Mouse (Mus musculus): ENCODE results near the gene Cenpa. TPM values are rescaled to one million over a fixed set of nuclear protein-coding genes. Genes with fewer than 3 reads are reported as not detected.

Cenpa gene
- polyA plus RNA-seq, 1 experiment from 2014 or later: 175 TPM

DNA sequence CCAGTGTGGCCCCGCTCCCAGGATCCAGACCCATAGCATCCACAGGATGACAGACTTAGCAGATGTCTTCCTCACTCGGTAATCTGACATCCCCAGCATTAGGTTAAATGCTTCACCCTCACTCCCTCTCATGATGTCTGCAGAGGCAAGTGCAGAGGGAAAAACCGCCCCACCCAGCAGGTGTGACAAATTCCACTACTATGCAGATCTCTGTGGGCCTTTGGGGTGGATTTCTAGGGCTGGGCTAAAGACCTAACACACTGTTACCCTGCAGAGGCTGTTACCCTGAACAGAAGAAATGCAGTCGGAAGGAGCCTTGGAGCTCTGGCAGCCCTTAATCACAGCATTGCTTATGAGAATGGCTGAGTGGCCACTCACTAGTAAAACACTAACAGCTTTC is 7.5 kb upstream of the Cenpa start:
- H3K27me3 ChIP-seq (ENCODE audit: insufficient read depth, low read length): no peaks in the 10 kb centered on the region
- H3K4me1 ChIP-seq (replicated peaks; ENCODE audit: insufficient read depth, low read length): no peaks in the 10 kb centered on the region
- 0 out of 2 replicates have a peak, but pooled peaks cover 22% of the 10 kb centered on the region for H3K36me3 ChIP-seq (ENCODE audit: insufficient read depth, low read length)
- H3K27ac ChIP-seq: no peak overlapping the region
- no peak for ATAC-seq (replicated peaks; ENCODE audit: low FRiP score, low read depth)
- 81% methylated on average over 4 of the region's 4 CpGs for WGBS
- no peak for TF ChIP-seq CTCF (IDR thresholded peaks at IDR 0.05; ENCODE audit: low read depth)
- no peak for DNase-seq (ENCODE audit: low spot score)
- no peak overlapping the region for H3K4me2 ChIP-seq (ENCODE audit: low read length)
- no peak overlapping the region for H3K9ac ChIP-seq (ENCODE audit: low read depth, low read length)
- no peaks in the 10 kb centered on the region for H3K9me3 ChIP-seq (replicated peaks; ENCODE audit: low read length)
- H3K4me3 ChIP-seq (replicated peaks; ENCODE audit: low read depth, low read length): no peak overlapping the region

DNA sequence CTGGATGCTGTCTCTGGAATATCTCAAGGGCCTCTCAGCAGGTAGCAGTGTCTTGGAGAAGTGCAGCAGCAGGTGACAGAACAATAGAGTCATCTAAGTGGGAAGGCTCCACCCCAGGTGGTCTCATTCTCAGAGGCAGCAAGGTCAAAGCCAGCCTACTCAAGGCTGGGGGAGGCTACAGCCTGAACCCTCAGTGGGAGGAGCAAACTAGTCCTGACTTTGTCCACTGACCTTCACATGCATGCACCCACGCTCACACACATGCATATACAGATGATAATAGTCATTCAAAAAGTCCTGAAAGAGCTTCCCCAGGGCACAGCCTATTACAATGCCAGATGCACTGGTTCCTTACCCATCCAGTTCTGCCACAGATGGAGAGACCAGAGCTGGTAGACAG is 6.3 kb upstream of the Cenpa start:
- Histone ChIP-seq H3K4me3 (replicated peaks; ENCODE audit: low read depth, low read length) (no peak overlapping the region), H3K9ac (ENCODE audit: low read depth, low read length) (no peak overlapping the region), H3K27me3 (ENCODE audit: insufficient read depth, low read length) (no peaks in the 10 kb centered on the region), H3K36me3 (ENCODE audit: insufficient read depth, low read length) (0 out of 2 replicates have a peak, but pooled peaks cover 17% of the 10 kb centered on the region), H3K27ac (no peak overlapping the region), H3K4me1 (replicated peaks; ENCODE audit: insufficient read depth, low read length) (no peaks in the 10 kb centered on the region), H3K4me2 (ENCODE audit: low read length) (no peak overlapping the region), H3K9me3 (replicated peaks; ENCODE audit: low read length) (no peaks in the 10 kb centered on the region)
- 73% methylated on average over 1 of the region's 1 CpGs for WGBS
- DNase-seq (ENCODE audit: low spot score): no peak
- no peak for ATAC-seq (replicated peaks; ENCODE audit: low FRiP score, low read depth)
- TF ChIP-seq CTCF (IDR thresholded peaks at IDR 0.05; ENCODE audit: low read depth): no peak

DNA sequence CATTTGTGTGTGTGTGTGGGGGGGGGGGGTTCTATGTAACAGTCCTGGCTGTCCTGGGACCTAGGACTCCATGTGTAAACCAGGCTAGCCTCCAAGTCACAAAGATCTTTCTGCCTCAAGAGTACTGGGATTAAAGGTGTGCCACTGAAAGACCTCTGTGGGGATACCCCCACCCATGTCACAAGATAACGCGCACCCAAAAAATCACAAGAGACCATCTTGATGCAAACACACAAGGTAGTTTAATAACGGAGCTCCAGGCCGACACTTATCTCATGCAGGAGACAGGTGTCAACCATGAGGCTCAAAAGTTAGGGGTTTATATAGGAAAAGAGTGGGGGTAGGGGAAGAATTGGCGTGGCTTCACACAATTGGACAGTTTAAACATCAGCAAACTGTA is 5.8 kb upstream of the Cenpa start:
- DNase-seq (ENCODE audit: low spot score) (no peak), ATAC-seq (replicated peaks; ENCODE audit: low FRiP score, low read depth) (no peak)
- 93% methylated on average over 5 of the region's 5 CpGs for WGBS
- H3K4me3 ChIP-seq (replicated peaks; ENCODE audit: low read depth, low read length): no peak overlapping the region
- no peaks in the 10 kb centered on the region for H3K9me3 ChIP-seq (replicated peaks; ENCODE audit: low read length)
- H3K36me3 ChIP-seq (ENCODE audit: insufficient read depth, low read length): 0 out of 2 replicates have a peak, but pooled peaks cover 13% of the 10 kb centered on the region
- H3K4me2 ChIP-seq (ENCODE audit: low read length): no peak overlapping the region
- H3K27me3 ChIP-seq (ENCODE audit: insufficient read depth, low read length): no peaks in the 10 kb centered on the region
- no peak overlapping the region for H3K9ac ChIP-seq (ENCODE audit: low read depth, low read length)
- no peaks in the 10 kb centered on the region for H3K4me1 ChIP-seq (replicated peaks; ENCODE audit: insufficient read depth, low read length)
- no peak overlapping the region for H3K27ac ChIP-seq
- TF ChIP-seq CTCF (IDR thresholded peaks at IDR 0.05; ENCODE audit: low read depth): no peak

DNA sequence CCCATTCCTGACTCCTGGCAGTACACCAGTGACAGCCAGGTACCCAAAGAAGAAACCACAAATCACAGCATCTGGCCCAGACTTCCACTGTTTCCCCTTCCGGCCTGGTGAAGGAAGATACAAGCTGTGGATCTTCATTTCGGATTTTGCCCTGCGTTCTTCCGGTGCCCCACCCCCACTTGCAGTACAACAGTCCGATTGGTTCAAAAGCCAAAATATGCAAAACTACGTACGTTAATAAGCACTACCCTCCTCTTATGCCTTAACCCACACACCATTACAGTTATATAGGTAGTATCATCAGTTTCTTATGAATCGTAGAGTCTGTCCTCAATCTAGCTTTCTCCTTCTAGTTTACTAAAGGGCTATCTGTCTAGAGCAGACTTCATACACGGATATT is 1.2 kb upstream of the Cenpa start:
- Histone ChIP-seq H3K9ac (ENCODE audit: low read depth, low read length) (no peak overlapping the region), H3K27ac (no peak overlapping the region), H3K27me3 (ENCODE audit: insufficient read depth, low read length) (no peaks in the 10 kb centered on the region), H3K4me1 (replicated peaks; ENCODE audit: insufficient read depth, low read length) (no peaks in the 10 kb centered on the region), H3K9me3 (replicated peaks; ENCODE audit: low read length) (no peaks in the 10 kb centered on the region), H3K4me2 (ENCODE audit: low read length) (no peak overlapping the region), H3K36me3 (ENCODE audit: insufficient read depth, low read length) (no peaks in the 10 kb centered on the region), H3K4me3 (replicated peaks; ENCODE audit: low read depth, low read length) (no peak overlapping the region)
- ATAC-seq (replicated peaks; ENCODE audit: low FRiP score, low read depth) (no peak), DNase-seq (ENCODE audit: low spot score) (no peak)
- no peak for TF ChIP-seq CTCF (IDR thresholded peaks at IDR 0.05; ENCODE audit: low read depth)
- WGBS: 89% methylated on average over 9 of the region's 9 CpGs

DNA sequence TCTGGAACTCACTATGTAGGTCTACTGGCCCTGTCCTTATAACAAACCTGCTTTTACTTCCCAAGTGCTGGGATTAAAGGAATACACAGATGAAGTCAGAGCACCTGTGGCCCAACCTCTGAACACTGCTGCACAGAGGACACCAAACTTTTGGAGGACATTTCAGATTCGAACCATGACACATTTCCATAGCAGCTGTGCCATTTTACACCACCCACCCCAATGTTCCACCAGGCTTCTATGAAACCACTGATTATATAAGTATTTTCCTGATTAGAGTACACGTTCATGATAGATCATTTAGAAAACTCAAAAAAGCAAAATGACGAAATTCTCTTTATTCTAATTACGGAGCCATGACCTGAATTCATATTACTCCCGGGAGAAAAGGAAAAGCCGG is 609 bp upstream of the Cenpa start:
- H3K27me3 ChIP-seq (ENCODE audit: insufficient read depth, low read length): no peaks in the 10 kb centered on the region
- 37% methylated on average over 6 of the region's 6 CpGs for WGBS
- H3K4me1 ChIP-seq (replicated peaks; ENCODE audit: insufficient read depth, low read length): no peaks in the 10 kb centered on the region
- TF ChIP-seq CTCF (IDR thresholded peaks at IDR 0.05; ENCODE audit: low read depth): no peak
- peak overlapping the region; percentile 72 for H3K4me2 ChIP-seq (ENCODE audit: low read length)
- H3K9me3 ChIP-seq (replicated peaks; ENCODE audit: low read length): no peaks in the 10 kb centered on the region
- H3K27ac ChIP-seq: peak overlapping the region; percentile 90
- peak overlapping the region; percentile 94 for H3K4me3 ChIP-seq (replicated peaks; ENCODE audit: low read depth, low read length)
- no peaks in the 10 kb centered on the region for H3K36me3 ChIP-seq (ENCODE audit: insufficient read depth, low read length)
- peak overlapping the region; percentile 75 for H3K9ac ChIP-seq (ENCODE audit: low read depth, low read length)
- ATAC-seq (replicated peaks; ENCODE audit: low FRiP score, low read depth): no peak
- no peak for DNase-seq (ENCODE audit: low spot score)

DNA sequence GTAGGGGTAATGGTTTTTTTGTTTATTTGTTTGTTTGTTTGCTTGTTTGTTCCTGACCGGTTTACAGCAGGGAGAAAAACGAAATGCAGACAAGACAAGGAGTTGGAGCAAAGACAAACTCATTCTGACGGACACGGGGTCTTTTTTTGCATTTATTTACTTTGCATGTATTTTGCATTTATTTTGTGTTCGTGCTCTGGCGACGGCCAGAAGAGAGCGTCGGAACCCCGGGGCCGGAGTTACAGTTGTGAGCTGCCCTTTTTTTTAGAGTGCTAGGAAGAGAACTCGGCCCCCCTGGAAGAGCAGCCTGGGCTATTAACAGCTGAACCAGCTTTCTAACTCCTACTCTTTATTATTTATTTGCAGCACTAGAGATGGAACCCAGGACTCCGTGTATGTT is 638 bp downstream of the Cenpa start:
- TF ChIP-seq CTCF (IDR thresholded peaks at IDR 0.05; ENCODE audit: low read depth): no peak
- 0 out of 2 replicates have a peak, but pooled peaks cover 4% of the 10 kb centered on the region for H3K36me3 ChIP-seq (ENCODE audit: insufficient read depth, low read length)
- ATAC-seq (replicated peaks; ENCODE audit: low FRiP score, low read depth) (no peak), DNase-seq (ENCODE audit: low spot score) (no peak)
- H3K27me3 ChIP-seq (ENCODE audit: insufficient read depth, low read length): no peaks in the 10 kb centered on the region
- peak overlapping the region; percentile 81 for H3K27ac ChIP-seq
- H3K9ac ChIP-seq (ENCODE audit: low read depth, low read length): peak overlapping the region; percentile 75
- H3K9me3 ChIP-seq (replicated peaks; ENCODE audit: low read length): no peaks in the 10 kb centered on the region
- 0% methylated on average over 13 of the region's 13 CpGs for WGBS
- H3K4me3 ChIP-seq (replicated peaks; ENCODE audit: low read depth, low read length): peak overlapping the region; percentile 94
- H3K4me1 ChIP-seq (replicated peaks; ENCODE audit: insufficient read depth, low read length): no peaks in the 10 kb centered on the region
- peak overlapping the region; percentile 72 for H3K4me2 ChIP-seq (ENCODE audit: low read length)

DNA sequence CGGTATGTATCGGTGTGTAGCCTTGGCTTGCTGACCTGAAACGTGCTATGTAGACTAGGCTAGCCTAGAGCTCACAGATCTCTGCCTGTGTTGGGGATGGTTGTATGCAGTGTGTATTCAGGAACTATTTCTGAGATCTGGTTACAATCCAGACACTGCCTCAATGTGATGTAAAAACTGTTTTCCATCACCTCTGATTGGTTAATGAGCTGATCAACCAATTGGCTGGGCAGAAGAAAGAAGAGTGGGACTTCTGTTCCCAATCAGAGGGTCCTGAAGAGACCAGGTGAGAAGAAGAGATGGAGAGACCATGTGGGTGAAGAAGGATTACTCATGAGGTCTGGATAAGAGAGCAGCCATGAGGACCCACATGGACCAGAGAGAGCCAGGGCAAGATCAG is 1.1 kb downstream of the Cenpa start:
- Histone ChIP-seq H3K27ac (no peak overlapping the region), H3K9ac (ENCODE audit: low read depth, low read length) (peak overlapping the region; percentile 75), H3K27me3 (ENCODE audit: insufficient read depth, low read length) (no peaks in the 10 kb centered on the region), H3K4me1 (replicated peaks; ENCODE audit: insufficient read depth, low read length) (no peaks in the 10 kb centered on the region), H3K4me3 (replicated peaks; ENCODE audit: low read depth, low read length) (peak overlapping the region; percentile 94), H3K36me3 (ENCODE audit: insufficient read depth, low read length) (peaks cover 8% of the 10 kb centered on the region; the same call in 1 of the 2 replicates), H3K4me2 (ENCODE audit: low read length) (peak overlapping the region; percentile 72), H3K9me3 (replicated peaks; ENCODE audit: low read length) (no peaks in the 10 kb centered on the region)
- ATAC-seq (replicated peaks; ENCODE audit: low FRiP score, low read depth) (no peak), DNase-seq (ENCODE audit: low spot score) (no peak)
- TF ChIP-seq CTCF (IDR thresholded peaks at IDR 0.05; ENCODE audit: low read depth): no peak
- 5% methylated on average over 3 of the region's 3 CpGs for whole genome bisulfite sequencing

Data from kidney, postnatal 0 days (tissue).